Comparison of ENCODE assay signal across 24 mouse cellular contexts in genomic region chr17:79817551-79817950, GRCm38 (mm10).
DNase-seq lines count a peak whose midpoint lies in the region; ATAC-seq and TF ChIP-seq lines count a peak whose summit lies in the region.
"Had no signal": no experiment of that assay in that cellular context is flagged by ENCODE, and none has a peak within 500 bp of the region (broad histone marks: within the 10 kb centered on the region; RNA-seq: fewer than 3 reads in every experiment).

No protein-coding gene starts in this region.

- peaks cover 6% of the 10 kb centered on the region; the same call in 1 of the 2 replicates for H3K4me1 ChIP-seq in forebrain, embryonic 11.5 days (replicated peaks; ENCODE audit: control insufficient read depth, insufficient read depth, low read length)
- peaks cover 10% of the 10 kb centered on the region for H3K4me1 ChIP-seq in forebrain, embryonic 12.5 days
- no peaks in the 10 kb centered on the region; the same call in 1 of the 2 replicates for H3K4me1 ChIP-seq in kidney, adult 2 months (ENCODE audit: control insufficient read depth, insufficient read depth, low read length)
- H3K4me1 ChIP-seq in liver, postnatal 0 days (ENCODE audit: insufficient read depth), result 0 out of 2 replicates have a peak, but pooled peaks cover 2% of the 10 kb centered on the region
- peaks cover 13% of the 10 kb centered on the region for H3K4me1 ChIP-seq in intestine, embryonic 16.5 days (ENCODE audit: control insufficient read depth, insufficient read depth, low read length)
- H3K4me1 ChIP-seq: embryonic facial prominence, embryonic 15.5 days; heart, embryonic 13.5 days; lung, embryonic 15.5 days had no signal

- no peaks in the 10 kb centered on the region for H3K9me3 ChIP-seq in forebrain, embryonic 11.5 days (ENCODE audit: control insufficient read depth, low read length)
- no peaks in the 10 kb centered on the region for H3K9me3 ChIP-seq in forebrain, embryonic 12.5 days
- H3K9me3 ChIP-seq in liver, postnatal 0 days (ENCODE audit: low read length), result no peaks in the 10 kb centered on the region
- no peaks in the 10 kb centered on the region for H3K9me3 ChIP-seq in intestine, embryonic 16.5 days (ENCODE audit: control insufficient read depth, low read length)
- H3K9me3 ChIP-seq: embryonic facial prominence, embryonic 15.5 days; heart, embryonic 13.5 days; hindbrain, embryonic 15.5 days; lung, embryonic 15.5 days; neural tube, embryonic 12.5 days had no signal

- H3K4me3 ChIP-seq in forebrain, embryonic 11.5 days (ENCODE audit: low read depth, low read length), result no peak overlapping the region
- no peak overlapping the region for H3K4me3 ChIP-seq in forebrain, embryonic 12.5 days (replicated peaks)
- H3K4me3 ChIP-seq in kidney, adult 2 months (ENCODE audit: insufficient read depth, low read depth, low read length), result no peak overlapping the region
- H3K4me3 ChIP-seq in liver, postnatal 0 days (ENCODE audit: low read depth, low read length), result no peak overlapping the region
- H3K4me3 ChIP-seq in intestine, embryonic 16.5 days (ENCODE audit: low read length), result no peak overlapping the region
- H3K4me3 ChIP-seq: embryonic facial prominence, embryonic 15.5 days; heart, embryonic 13.5 days; hindbrain, embryonic 15.5 days; lung, embryonic 15.5 days; neural tube, embryonic 12.5 days had no signal

- DNase-seq in forebrain, embryonic 11.5 days (ENCODE audit: low spot score), result peak; percentile 49
- peak; percentile 12 for DNase-seq in kidney, adult 2 months
- no peak for DNase-seq in kidney, adult 11 months
- DNase-seq in liver, postnatal 0 days, result peak; percentile 9
- no peak for DNase-seq in liver
- no peak for DNase-seq in embryo, embryonic 9.5 days (ENCODE audit: extremely low spot score)
- DNase-seq: adrenal gland, postnatal 10 days; cerebellum, adult 8-10 months; cerebellum, postnatal 36 days; gastrocnemius, postnatal 10 days; heart, postnatal 14 days; lung, postnatal 4 days; right cerebral cortex, postnatal 25 days; spleen, adult 18-20 months had no signal

- TF ChIP-seq POLR2A in kidney, adult 2 months (IDR thresholded peaks at IDR 0.05; ENCODE audit: low read depth, low read length), result no peak

- H3K4me2 ChIP-seq in forebrain, embryonic 11.5 days (ENCODE audit: low read depth, low read length, severe bottlenecking), result no peak overlapping the region
- H3K4me2 ChIP-seq in forebrain, embryonic 12.5 days, result no peak overlapping the region
- H3K4me2 ChIP-seq in liver, postnatal 0 days (ENCODE audit: low read depth, low read length), result no peak overlapping the region
- no peak overlapping the region for H3K4me2 ChIP-seq in intestine, embryonic 16.5 days (ENCODE audit: low read depth, low read length)
- H3K4me2 ChIP-seq: embryonic facial prominence, embryonic 15.5 days; heart, embryonic 13.5 days; hindbrain, embryonic 15.5 days; lung, embryonic 15.5 days; neural tube, embryonic 12.5 days had no signal

- ATAC-seq in forebrain, embryonic 11.5 days (replicated peaks; ENCODE audit: low FRiP score), result no peak
- ATAC-seq in forebrain, embryonic 12.5 days (ENCODE audit: low FRiP score), result no peak
- no peak for ATAC-seq in liver, postnatal 0 days
- ATAC-seq in intestine, embryonic 16.5 days, result peak; percentile 38; the same call in 1 of the 2 replicates
- ATAC-seq: activated CD4-positive, CD25-positive, alpha-beta regulatory T cell, adult 4 months; forebrain, embryonic 16.5 days had no signal

- no peak for TF ChIP-seq CTCF in kidney, adult 2 months (conservative IDR thresholded peaks at IDR 0.05; ENCODE audit: insufficient read depth, insufficient read length, low read depth, low read length)
- no peak for TF ChIP-seq CTCF in liver, postnatal 0 days (IDR thresholded peaks at IDR 0.05; ENCODE audit: low read depth)

- no peak overlapping the region for H3K9ac ChIP-seq in forebrain, embryonic 11.5 days (ENCODE audit: low read length)
- H3K9ac ChIP-seq in forebrain, embryonic 12.5 days, result no peak overlapping the region
- H3K9ac ChIP-seq in liver, postnatal 0 days (replicated peaks), result no peak overlapping the region
- H3K9ac ChIP-seq in intestine, embryonic 16.5 days (ENCODE audit: low read depth, low read length), result no peak overlapping the region
- H3K9ac ChIP-seq: embryonic facial prominence, embryonic 15.5 days; heart, embryonic 13.5 days; hindbrain, embryonic 15.5 days; liver, embryonic 14.5 days; lung, embryonic 15.5 days; neural tube, embryonic 12.5 days had no signal

- H3K36me3 ChIP-seq in forebrain, embryonic 11.5 days (ENCODE audit: control insufficient read depth, insufficient read depth, low read length), result no peaks in the 10 kb centered on the region
- no peaks in the 10 kb centered on the region for H3K36me3 ChIP-seq in forebrain, embryonic 12.5 days (replicated peaks)
- no peaks in the 10 kb centered on the region for H3K36me3 ChIP-seq in kidney, adult 2 months (ENCODE audit: control insufficient read depth, insufficient read depth, low read length)
- H3K36me3 ChIP-seq in liver, postnatal 0 days (replicated peaks; ENCODE audit: insufficient read depth, low read length), result no peaks in the 10 kb centered on the region
- H3K36me3 ChIP-seq in intestine, embryonic 16.5 days (ENCODE audit: control insufficient read depth, insufficient read depth, low read length), result no peaks in the 10 kb centered on the region
- H3K36me3 ChIP-seq: embryonic facial prominence, embryonic 15.5 days; heart, embryonic 13.5 days; hindbrain, embryonic 15.5 days; lung, embryonic 15.5 days; neural tube, embryonic 12.5 days had no signal

- TF ChIP-seq EP300 in liver, postnatal 0 days (IDR thresholded peaks at IDR 0.05; ENCODE audit: low read depth), result no peak

- no peak overlapping the region for H3K27ac ChIP-seq in forebrain, embryonic 11.5 days (ENCODE audit: low read depth, low read length)
- H3K27ac ChIP-seq in forebrain, embryonic 12.5 days, result no peak overlapping the region
- H3K27ac ChIP-seq in kidney, adult 2 months (ENCODE audit: insufficient read depth, low read depth, low read length), result no peak overlapping the region
- no peak overlapping the region for H3K27ac ChIP-seq in liver, postnatal 0 days (ENCODE audit: low read depth)
- no peak overlapping the region for H3K27ac ChIP-seq in intestine, embryonic 16.5 days (ENCODE audit: low read length)
- H3K27ac ChIP-seq: embryonic facial prominence, embryonic 15.5 days; heart, embryonic 13.5 days; hindbrain, embryonic 15.5 days; liver, embryonic 14.5 days; lung, embryonic 15.5 days; neural tube, embryonic 12.5 days had no signal

- WGBS in forebrain, embryonic 11.5 days, result 44% methylated on average over 9 of the region's 9 CpGs
- WGBS in forebrain, embryonic 12.5 days, result 45% methylated on average over 9 of the region's 9 CpGs
- WGBS in kidney, adult 2 months, result 67% methylated on average over 9 of the region's 9 CpGs
- WGBS in liver, postnatal 0 days (ENCODE audit: insufficient replicate concordance), result 80% methylated on average over 9 of the region's 9 CpGs
- WGBS in intestine, embryonic 16.5 days, result 73% methylated on average over 9 of the region's 9 CpGs

- H3K27me3 ChIP-seq in forebrain, embryonic 11.5 days (ENCODE audit: control insufficient read depth, insufficient read depth, low read length), result peaks cover 31% of the 10 kb centered on the region
- H3K27me3 ChIP-seq in forebrain, embryonic 12.5 days, result peaks cover 58% of the 10 kb centered on the region
- no peaks in the 10 kb centered on the region for H3K27me3 ChIP-seq in kidney, adult 2 months (replicated peaks; ENCODE audit: control insufficient read depth, insufficient read depth, low read length)
- H3K27me3 ChIP-seq in liver, postnatal 0 days (ENCODE audit: insufficient read depth, low read length), result no peaks in the 10 kb centered on the region
- H3K27me3 ChIP-seq in intestine, embryonic 16.5 days (replicated peaks; ENCODE audit: control insufficient read depth, insufficient read depth, low read length), result no peaks in the 10 kb centered on the region
- H3K27me3 ChIP-seq: embryonic facial prominence, embryonic 15.5 days; heart, embryonic 13.5 days; lung, embryonic 15.5 days had no signal

Comparison
In these comparisons a context has a peak if more than half of its experiments do, and no peak if none do; other contexts are left out.
1. DNase-seq: peak in forebrain, embryonic 11.5 days (single experiment), kidney, adult 2 months (single experiment) and liver, postnatal 0 days (single experiment); none in kidney, adult 11 months (single experiment), liver (single experiment) and embryo, embryonic 9.5 days (single experiment).